Mouse (Mus musculus) B cell, adult (primary cell): ENCODE measurements around the gene Psg16. TPM values are rescaled to one million over a fixed set of nuclear protein-coding genes. Genes with fewer than 3 reads are reported as not detected.

Experiments
- total RNA-seq: library from RNA; stranded (reverse); gene quantifications from 4 replicates; pipeline ENCODE4 v1.2.4, GENCODE M21; 2023; ENCODE audit not compliant: inconsistent age

The Psg16 gene
- total RNA-seq = 0.10 to 0.16 TPM (median 0.12 TPM) in 3 of 4 replicates, not detected in the other

GRCm38 (mm10) chr7:17073904-17074615, at the start of gene Psg16:
Gene Psg16, plus strand, starts transcription at chr7:17074040.

GRCm38 (mm10) chr7:17027588-17028343, 46.1 kb upstream of the Psg16 start, which contains the start of gene Ppp5c:
Gene Ppp5c, minus strand, starts transcription at chr7:17027924.

GRCm38 (mm10) chr7:17062389-17062788, 11.5 kb upstream of the Psg16 start, which contains the start of gene Hif3a:
Gene Hif3a, minus strand, starts transcription at chr7:17062427.

GRCm38 (mm10) chr7:17149931-17150330, 76.1 kb downstream of the Psg16 start, which contains the start of gene Ceacam3:
Gene Ceacam3, plus strand, starts transcription at chr7:17150282.

Other genes starting within 250 kb of the Psg16 start
- gene Prkd2, start 231.1 kb upstream of the Psg16 start, total RNA-seq = 229 to 250 TPM (median 238 TPM) in 4 replicates
- 0.26 TPM in 1 of 4 replicates, not detected in the others for gene Dact3, start 198.7 kb upstream of the Psg16 start, total RNA-seq
- not detected in 4 replicates for gene Gng8, start 182.3 kb upstream of the Psg16 start, total RNA-seq
- 0.16 TPM in 1 of 4 replicates, not detected in the others for gene Ptgir, start 167.6 kb upstream of the Psg16 start, total RNA-seq
- gene Calm3, start 149.9 kb upstream of the Psg16 start, total RNA-seq = 124 to 150 TPM (median 135 TPM) in 4 replicates
- 0.12 to 0.13 TPM in 2 of 4 replicates, not detected in the others for gene Pnmal2, start 129.4 kb upstream of the Psg16 start, total RNA-seq
- not detected in 4 replicates for gene Pnmal1, start 114.4 kb upstream of the Psg16 start, total RNA-seq
- gene Gm42372, start 91.0 kb upstream of the Psg16 start, total RNA-seq = 0.09 to 0.64 TPM (median 0.41 TPM) in 4 replicates
- not detected in 4 replicates for gene Ccdc8, start 81.3 kb upstream of the Psg16 start, total RNA-seq
- 135 to 168 TPM (median 151 TPM) in 4 replicates for gene Ppp5c, start 46.1 kb upstream of the Psg16 start, total RNA-seq
- 1.2 to 2.2 TPM (median 1.7 TPM) in 4 replicates for gene Hif3a, start 11.6 kb upstream of the Psg16 start, total RNA-seq
- gene Ceacam3, start 76.2 kb downstream of the Psg16 start, total RNA-seq = not detected in 4 replicates
- gene Psg29, start 129.4 kb downstream of the Psg16 start, total RNA-seq = not detected in 4 replicates